Mouse (Mus musculus) liver, adult 2 months (tissue): ENCODE data around the gene Snx32. TPM values are rescaled to one million over a fixed set of nuclear protein-coding genes. Genes with fewer than 3 reads are reported as not detected.

Source experiments
- DNase-seq: peaks from one replicate; pipeline ENCODE4 v3.0.0-alpha.2; 2011; ENCODE audit warnings: low read depth, low spot score; ENCODE audit errors: extremely low read depth
- H3K27ac ChIP-seq: fragments of 200-500 bp; replicated peaks from 2 replicates; pipeline ENCODE4 v1.5.1; 2012; ENCODE audit warnings: low read depth, mild to moderate bottlenecking, control low read depth, inconsistent platforms, low read length; ENCODE audit not compliant: insufficient read depth
- H3K27me3 ChIP-seq: fragments of 200-500 bp; 2 replicates; pipeline ENCODE4 v1.6.1; 2012; ENCODE audit warnings: mild to moderate bottlenecking, moderate library complexity, low read length, inconsistent platforms; ENCODE audit not compliant: control insufficient read depth, insufficient read depth
- H3K36me3 ChIP-seq: fragments of 200-500 bp; 2 replicates; pipeline ENCODE4 v1.6.1; 2012; ENCODE audit warnings: low read length, inconsistent platforms; ENCODE audit not compliant: control insufficient read depth, insufficient read depth
- H3K4me1 ChIP-seq: fragments of 200-500 bp; 2 replicates; pipeline ENCODE4 v1.6.1; 2011; ENCODE audit warnings: low read length; ENCODE audit not compliant: control insufficient read depth, insufficient read depth
- H3K4me3 ChIP-seq: fragments of 200-500 bp; 2 replicates; pipeline ENCODE4 v1.5.1; 2011; ENCODE audit warnings: low read depth, mild to moderate bottlenecking, control low read depth, low read length, moderate library complexity; ENCODE audit not compliant: insufficient read depth
- H3K79me2 ChIP-seq: fragments of 200-500 bp; 2 replicates; pipeline ENCODE4 v1.6.1; 2012; ENCODE audit warnings: inconsistent platforms, mild to moderate bottlenecking, low read length, moderate library complexity; ENCODE audit not compliant: control insufficient read depth, insufficient read depth
- H3K9ac ChIP-seq: fragments of 200-500 bp; 2 replicates; pipeline ENCODE4 v1.6.1; 2012; ENCODE audit warnings: low read depth, mild to moderate bottlenecking, control low read depth, inconsistent platforms, low read length
- CTCF ChIP-seq: fragments of 200-500 bp; IDR thresholded peaks from 2 replicates; pipeline ENCODE4 v1.5.1; 2011; ENCODE audit warnings: low read depth, low read length, control low read depth
- POLR2A ChIP-seq: fragments of 200-500 bp; IDR thresholded peaks from 2 replicates; pipeline ENCODE4 v1.6.1; 2011; ENCODE audit warnings: low read length, control low read depth; ENCODE audit not compliant: insufficient read depth; ENCODE audit errors: extremely low read depth
- WGBS: fragments of 180-500 bp; shearing (Covaris S2); methylation state at CpG from one replicate; pipeline ENCODE4 v1.1.7; 2018; 5-methylcytosine and 5-hydroxymethylcytosine counted together
- polyA plus RNA-seq: library from polyadenylated mRNA; depleted of rRNA; stranded (reverse); fragments of >200 nt; gene quantifications from 2 replicates; pipeline ENCODE4 v1.2.3, GENCODE M21; 2012
- total RNA-seq: library from RNA; depleted of rRNA; stranded (reverse); fragments of >200 nt; gene quantifications from 2 replicates; pipeline ENCODE4 v1.2.3, GENCODE M21; 2014

The Snx32 gene
- total and polyA plus RNA-seq, 2 experiments, result 1.8 to 4.1 TPM

- WGBS, result 79% methylated on average over 8 of the region's 8 CpGs
- peaks cover 3% of the 10 kb centered on the region; the same call in 1 of the 2 replicates for H3K4me1 ChIP-seq
- TF ChIP-seq POLR2A, result no peak
- TF ChIP-seq CTCF, result no peak
Observed at GRCm38 (mm10) chr19:5532520-5532919, 22.2 kb upstream of the Snx32 start.

DNA sequence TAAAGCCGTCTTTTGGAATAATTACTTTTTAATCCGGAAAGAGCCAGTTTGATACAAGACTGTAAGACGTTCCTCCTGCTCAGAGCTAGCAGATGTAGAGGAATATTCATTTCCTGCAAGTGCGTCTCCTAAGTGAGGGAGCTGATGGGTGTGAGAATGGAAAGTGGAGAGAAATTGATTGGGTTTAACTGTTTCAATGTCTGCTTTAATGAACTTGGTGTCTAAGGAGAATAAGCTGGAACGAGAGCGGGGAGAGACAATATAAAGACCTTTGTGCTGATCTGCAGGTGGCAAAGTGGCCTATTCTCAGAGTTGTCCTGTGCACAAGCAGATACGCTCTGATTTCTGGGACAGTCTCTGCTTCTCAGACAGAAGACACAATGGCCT lies 19.8 kb upstream of the Snx32 start:
- TF ChIP-seq CTCF, result no peak
- TF ChIP-seq POLR2A, result no peak
- Histone ChIP-seq H3K27ac (no peak overlapping the region), H3K9ac (no peak overlapping the region), H3K79me2 (0 out of 2 replicates have a peak, but pooled peaks cover 3% of the 10 kb centered on the region), H3K4me3 (no peak overlapping the region), H3K27me3 (no peaks in the 10 kb centered on the region), H3K4me1 (peaks cover 3% of the 10 kb centered on the region; the same call in 1 of the 2 replicates), H3K36me3 (no peaks in the 10 kb centered on the region)
- WGBS, result 46% methylated on average over 7 of the region's 7 CpGs
- DNase-seq, result no peak

More at GRCm38 (mm10) chr19:5532520-5532919, 22.2 kb upstream of the Snx32 start:
- no peak for DNase-seq
- Histone ChIP-seq H3K79me2 (0 out of 2 replicates have a peak, but pooled peaks cover 3% of the 10 kb centered on the region), H3K4me3 (no peak overlapping the region), H3K9ac (no peak overlapping the region), H3K36me3 (no peaks in the 10 kb centered on the region), H3K27me3 (no peaks in the 10 kb centered on the region), H3K27ac (no peak overlapping the region)

- Histone ChIP-seq H3K4me3 (peak overlapping the region; percentile 45; the same call in 1 of the 2 replicates), H3K36me3 (no peaks in the 10 kb centered on the region), H3K79me2 (0 out of 2 replicates have a peak, but pooled peaks cover 3% of the 10 kb centered on the region), H3K27me3 (no peaks in the 10 kb centered on the region), H3K27ac (no peak overlapping the region), H3K9ac (peak overlapping the region; percentile 24; the same call in 1 of the 2 replicates), H3K4me1 (peaks cover 3% of the 10 kb centered on the region; the same call in 1 of the 2 replicates)
- DNase-seq, result peak; percentile 80
- 9% methylated on average over 20 of the region's 20 CpGs for WGBS
- no peak for TF ChIP-seq POLR2A
- TF ChIP-seq CTCF, result peak; percentile 99
Observed at GRCm38 (mm10) chr19:5529325-5530137, 19.2 kb upstream of the Snx32 start.

DNA sequence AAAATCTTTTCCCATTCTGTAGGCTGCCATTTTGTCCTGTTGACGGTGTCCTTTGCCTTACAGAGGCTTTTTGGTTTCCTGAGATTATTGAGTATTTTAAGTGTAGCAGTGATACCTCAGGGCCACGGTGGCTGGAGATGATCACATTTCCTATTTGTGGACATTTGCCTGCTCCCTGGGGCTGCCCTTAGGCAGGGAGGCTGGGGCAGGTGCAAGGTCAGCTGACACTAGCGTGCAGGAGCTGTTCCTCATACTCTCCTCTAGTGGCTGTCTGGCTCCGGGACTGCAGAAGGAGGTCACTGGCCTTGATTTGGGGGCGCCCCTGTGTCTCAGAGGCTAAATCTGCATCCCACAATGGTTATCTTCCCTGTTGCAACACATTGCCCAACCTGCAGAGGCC lies 14.9 kb upstream of the Snx32 start:
- TF ChIP-seq CTCF (no peak), POLR2A (no peak)
- WGBS, result 83% methylated on average over 5 of the region's 5 CpGs
- no peak overlapping the region for H3K27ac ChIP-seq
- H3K9ac ChIP-seq, result no peak overlapping the region
- H3K4me1 ChIP-seq, result peaks cover 3% of the 10 kb centered on the region; the same call in 1 of the 2 replicates
- no peaks in the 10 kb centered on the region for H3K27me3 ChIP-seq
- no peaks in the 10 kb centered on the region for H3K36me3 ChIP-seq
- H3K79me2 ChIP-seq, result no peaks in the 10 kb centered on the region
- H3K4me3 ChIP-seq, result no peak overlapping the region
- DNase-seq, result no peak

- DNase-seq, result peak; percentile 69
- Histone ChIP-seq H3K9ac (no peak overlapping the region), H3K36me3 (no peaks in the 10 kb centered on the region), H3K79me2 (no peaks in the 10 kb centered on the region), H3K27ac (no peak overlapping the region), H3K27me3 (no peaks in the 10 kb centered on the region), H3K4me3 (no peak overlapping the region), H3K4me1 (no peaks in the 10 kb centered on the region)
- WGBS, result 72% methylated on average over 3 of the region's 3 CpGs
- TF ChIP-seq POLR2A (no peak), CTCF (no peak)
Observed at GRCm38 (mm10) chr19:5518721-5519120, 8.4 kb upstream of the Snx32 start.

DNA sequence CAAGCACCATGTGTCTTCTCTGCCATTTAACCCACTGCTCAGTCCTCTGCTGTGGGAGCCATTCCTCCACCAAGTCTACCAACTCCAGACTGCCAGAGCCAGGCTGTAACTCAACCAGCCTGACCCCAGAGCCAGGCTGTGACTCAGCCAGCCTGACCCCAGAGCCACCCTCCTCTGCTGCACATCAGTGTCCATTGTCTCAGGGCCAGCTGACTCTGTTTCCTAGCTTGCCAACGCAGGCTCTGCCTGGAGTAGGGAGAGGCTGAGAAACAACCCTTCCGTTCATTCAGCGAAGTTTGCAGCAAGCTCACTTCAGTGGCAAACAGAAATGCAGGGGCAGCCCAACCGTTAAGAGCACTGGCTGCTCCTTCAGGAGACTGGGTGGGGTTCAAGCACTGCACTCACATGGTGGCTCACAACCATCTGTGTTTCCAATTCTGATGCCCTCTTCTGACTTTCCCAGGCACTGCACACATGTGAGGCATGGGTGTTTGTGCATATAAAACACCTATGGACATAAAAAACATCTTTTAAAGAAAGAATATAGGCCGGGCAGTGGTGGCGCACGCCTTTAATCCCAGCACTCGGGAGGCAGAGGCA lies 6.7 kb upstream of the Snx32 start:
- TF ChIP-seq CTCF (no peak), POLR2A (no peak)
- Histone ChIP-seq H3K27ac (no peak overlapping the region), H3K9ac (no peak overlapping the region), H3K27me3 (no peaks in the 10 kb centered on the region), H3K4me3 (no peak overlapping the region), H3K36me3 (no peaks in the 10 kb centered on the region), H3K4me1 (no peaks in the 10 kb centered on the region), H3K79me2 (no peaks in the 10 kb centered on the region)
- no peak for DNase-seq
- WGBS, result 93% methylated on average over 8 of the region's 8 CpGs
